Mouse (Mus musculus): ENCODE data around the gene Cpm. TPM values are rescaled to one million over a fixed set of nuclear protein-coding genes. Genes with fewer than 3 reads are reported as not detected.

Cpm gene
- polyA plus RNA-seq, 2 experiments: 3.9 to 9.1 TPM

GRCm38 (mm10) chr10:117603130-117603833 is 26.0 kb upstream of the Cpm start:
- no peak overlapping the region for H3K9ac ChIP-seq (replicated peaks)
- no peak overlapping the region for H3K4me3 ChIP-seq (ENCODE audit: insufficient read depth in 1 of 2, low read depth in 2 of 2, low read length in 2 of 2)
- no peaks in the 10 kb centered on the region for H3K9me3 ChIP-seq (ENCODE audit: control insufficient read depth, low read length)
- no peak overlapping the region for H3K27ac ChIP-seq
- H3K4me1 ChIP-seq (replicated peaks; ENCODE audit: control insufficient read depth in 2 of 2, insufficient read depth in 2 of 2, low read length in 1 of 2): no peaks in the 10 kb centered on the region
- DNase-seq (ENCODE audit: low read depth in 3 of 3, low spot score in 3 of 3): no peak
- no peak for TF ChIP-seq CTCF (IDR thresholded peaks at IDR 0.05; ENCODE audit: low read depth)
- TF ChIP-seq EP300 (IDR thresholded peaks at IDR 0.05; ENCODE audit: low read depth): no peak
- H3K36me3 ChIP-seq (replicated peaks; ENCODE audit: control insufficient read depth, insufficient read depth, low read depth): no peaks in the 10 kb centered on the region
- 67% methylated on average over 8 of the region's 8 CpGs for WGBS (ENCODE audit: insufficient replicate concordance)
- no peak for ATAC-seq (ENCODE audit: insufficient read depth)
- H3K27me3 ChIP-seq (ENCODE audit: control insufficient read depth, insufficient read depth, low read length): no peaks in the 10 kb centered on the region
- no peak overlapping the region for H3K4me2 ChIP-seq (ENCODE audit: low read depth)

DNA sequence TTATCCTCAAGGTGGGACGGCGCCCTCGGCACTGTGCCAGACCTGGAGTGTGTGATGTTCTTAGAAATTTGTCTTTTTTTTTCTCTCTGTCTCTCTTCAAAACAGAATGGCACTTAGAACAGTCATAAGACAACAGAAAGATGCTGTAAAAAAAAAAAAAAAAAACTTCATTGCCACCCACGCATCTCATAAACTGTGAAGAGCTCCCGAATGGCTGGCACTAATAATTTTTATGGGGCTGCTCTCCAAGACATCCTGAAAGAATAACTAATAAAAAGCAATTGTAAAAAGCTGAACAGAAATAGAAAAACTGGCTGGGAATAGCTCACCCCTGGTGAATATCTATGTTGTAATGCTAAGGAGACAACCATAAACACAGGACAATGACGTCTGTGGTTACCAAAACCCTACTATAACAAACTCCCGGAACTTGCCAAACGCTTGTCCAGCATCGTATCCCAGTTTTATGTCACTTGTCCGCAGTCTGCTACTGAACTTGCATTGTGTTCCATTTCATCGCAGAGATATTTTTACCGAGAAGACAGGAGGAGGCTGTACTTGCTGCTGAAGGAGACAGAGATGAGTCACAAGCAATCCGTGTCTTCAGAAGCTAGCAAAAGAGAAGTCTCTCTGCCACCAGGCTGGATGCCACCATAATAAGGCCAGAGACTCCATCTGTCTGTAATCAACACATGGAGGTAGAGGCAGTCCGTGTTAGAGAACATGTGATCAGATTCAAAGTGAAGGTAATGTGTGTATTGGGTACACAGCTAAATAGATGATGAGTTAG is 25.3 kb upstream of the Cpm start:
- no peak for DNase-seq (ENCODE audit: low read depth in 3 of 3, low spot score in 3 of 3)
- no peak for TF ChIP-seq CTCF (IDR thresholded peaks at IDR 0.05; ENCODE audit: low read depth)
- TF ChIP-seq EP300 (IDR thresholded peaks at IDR 0.05; ENCODE audit: low read depth): no peak
- ATAC-seq (ENCODE audit: insufficient read depth): no peak
- Histone ChIP-seq H3K4me3 (ENCODE audit: insufficient read depth in 1 of 2, low read depth in 2 of 2, low read length in 2 of 2) (no peak overlapping the region), H3K4me1 (replicated peaks; ENCODE audit: control insufficient read depth in 2 of 2, insufficient read depth in 2 of 2, low read length in 1 of 2) (no peaks in the 10 kb centered on the region), H3K4me2 (ENCODE audit: low read depth) (no peak overlapping the region), H3K9ac (replicated peaks) (no peak overlapping the region), H3K9me3 (ENCODE audit: control insufficient read depth, low read length) (no peaks in the 10 kb centered on the region), H3K27me3 (ENCODE audit: control insufficient read depth, insufficient read depth, low read length) (no peaks in the 10 kb centered on the region), H3K36me3 (replicated peaks; ENCODE audit: control insufficient read depth, insufficient read depth, low read depth) (no peaks in the 10 kb centered on the region), H3K27ac (no peak overlapping the region)
- 74% methylated on average over 14 of the region's 14 CpGs for WGBS (ENCODE audit: insufficient replicate concordance)

GRCm38 (mm10) chr10:117604624-117605282 is 24.5 kb upstream of the Cpm start:
- DNase-seq (ENCODE audit: low read depth in 3 of 3, low spot score in 3 of 3) (no peak), ATAC-seq (ENCODE audit: insufficient read depth) (no peak)
- Histone ChIP-seq H3K4me1 (replicated peaks; ENCODE audit: control insufficient read depth in 2 of 2, insufficient read depth in 2 of 2, low read length in 1 of 2) (no peaks in the 10 kb centered on the region), H3K4me3 (ENCODE audit: insufficient read depth in 1 of 2, low read depth in 2 of 2, low read length in 2 of 2) (no peak overlapping the region), H3K9ac (replicated peaks) (no peak overlapping the region), H3K9me3 (ENCODE audit: control insufficient read depth, low read length) (no peaks in the 10 kb centered on the region), H3K36me3 (replicated peaks; ENCODE audit: control insufficient read depth, insufficient read depth, low read depth) (no peaks in the 10 kb centered on the region), H3K27ac (no peak overlapping the region), H3K4me2 (ENCODE audit: low read depth) (no peak overlapping the region), H3K27me3 (ENCODE audit: control insufficient read depth, insufficient read depth, low read length) (no peaks in the 10 kb centered on the region)
- 70% methylated on average over 8 of the region's 8 CpGs for whole genome bisulfite sequencing (ENCODE audit: insufficient replicate concordance)
- TF ChIP-seq EP300 (IDR thresholded peaks at IDR 0.05; ENCODE audit: low read depth): no peak
- TF ChIP-seq CTCF (IDR thresholded peaks at IDR 0.05; ENCODE audit: low read depth): no peak

DNA sequence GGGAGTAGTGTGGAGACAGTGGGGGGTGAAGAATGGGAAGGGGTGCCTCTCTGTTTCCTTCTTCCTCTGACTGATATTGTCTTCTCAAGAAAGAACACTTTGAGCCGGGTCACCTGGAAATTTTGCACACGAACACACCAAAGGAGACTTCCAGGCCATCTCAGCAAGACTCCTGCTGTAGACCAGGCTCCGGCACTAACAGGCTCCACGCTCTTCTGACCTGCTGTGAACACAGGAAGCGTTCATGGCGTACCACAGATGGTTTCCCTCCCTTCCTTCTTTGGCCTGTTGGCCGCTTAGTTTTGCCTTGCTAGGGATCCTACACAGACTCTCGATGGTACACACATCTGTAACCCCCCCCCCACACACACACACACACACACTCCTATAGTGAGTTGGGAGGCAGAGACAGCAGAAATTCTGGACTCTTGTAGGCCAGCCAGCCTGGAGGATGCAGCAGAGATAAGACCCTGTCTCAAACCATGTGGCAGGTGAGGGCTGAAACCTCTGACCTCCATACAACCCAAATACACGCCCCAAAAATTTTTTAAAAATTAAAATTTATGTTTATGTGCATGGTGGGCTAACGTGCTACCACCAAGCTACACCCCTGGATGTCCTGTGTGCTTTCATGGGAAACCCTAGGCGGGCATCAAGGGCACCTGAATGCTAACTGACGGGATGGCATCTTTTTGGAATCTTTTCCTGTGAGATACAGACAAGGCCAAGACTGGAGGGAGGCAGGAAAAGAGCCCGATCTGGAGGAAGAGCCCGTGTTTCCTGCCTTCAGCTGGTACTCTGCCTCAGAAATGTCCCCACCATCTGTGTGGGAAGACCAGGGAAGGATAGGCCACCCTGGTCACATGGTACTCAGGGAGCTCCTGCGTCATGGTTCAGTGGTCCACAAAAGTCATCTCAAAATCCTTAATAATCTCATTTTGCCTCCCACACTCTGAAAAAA is 23.7 kb upstream of the Cpm start:
- H3K9ac ChIP-seq (replicated peaks): no peak overlapping the region
- no peaks in the 10 kb centered on the region for H3K36me3 ChIP-seq (replicated peaks; ENCODE audit: control insufficient read depth, insufficient read depth, low read depth)
- no peak for TF ChIP-seq EP300 (IDR thresholded peaks at IDR 0.05; ENCODE audit: low read depth)
- no peak for TF ChIP-seq CTCF (IDR thresholded peaks at IDR 0.05; ENCODE audit: low read depth)
- H3K4me3 ChIP-seq (ENCODE audit: insufficient read depth in 1 of 2, low read depth in 2 of 2, low read length in 2 of 2): no peak overlapping the region
- no peaks in the 10 kb centered on the region for H3K27me3 ChIP-seq (ENCODE audit: control insufficient read depth, insufficient read depth, low read length)
- H3K4me2 ChIP-seq (ENCODE audit: low read depth): no peak overlapping the region
- no peaks in the 10 kb centered on the region for H3K9me3 ChIP-seq (ENCODE audit: control insufficient read depth, low read length)
- DNase-seq (ENCODE audit: low read depth in 3 of 3, low spot score in 3 of 3): no peak
- H3K4me1 ChIP-seq (replicated peaks; ENCODE audit: control insufficient read depth in 2 of 2, insufficient read depth in 2 of 2, low read length in 1 of 2): no peaks in the 10 kb centered on the region
- 57% methylated on average over 15 of the region's 15 CpGs for WGBS (ENCODE audit: insufficient replicate concordance)
- no peak overlapping the region for H3K27ac ChIP-seq
- no peak for ATAC-seq (ENCODE audit: insufficient read depth)

All from liver, embryonic 14.5 days (tissue).